Mouse (Mus musculus) 3T3-L1 (cell line): ENCODE data around the gene Jarid2.

ENCODE experiments used
- DNase-seq: peaks from one replicate; pipeline ENCODE4 v3.0.0-alpha.2; 2015; ENCODE audit warnings: low read depth, low spot score

The Jarid2 gene

DNA sequence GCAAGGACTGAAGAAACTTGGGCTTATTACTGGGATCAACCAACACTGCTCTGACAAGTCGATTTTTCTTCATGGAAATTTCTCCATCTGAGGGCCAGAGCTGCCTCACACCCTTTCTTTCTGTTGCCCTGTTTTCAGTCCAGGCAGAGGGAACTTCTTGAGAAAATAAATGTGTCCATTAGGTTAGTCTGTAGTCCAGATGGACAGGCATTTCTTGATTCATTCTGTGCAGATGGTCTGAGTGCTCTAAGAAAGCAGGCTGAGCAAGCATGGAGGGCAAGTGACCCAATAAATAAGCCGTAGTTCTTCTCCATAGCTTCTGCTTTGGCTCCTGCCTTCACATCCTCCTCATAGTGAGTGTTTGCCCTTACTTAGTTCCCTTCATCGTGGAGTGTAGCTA, 46.1 kb downstream of the Jarid2 start:
- DNase-seq = no peak

- DNase-seq = peak; percentile 68
These were observed 51.2 kb downstream of the Jarid2 start for GRCm38 (mm10) chr13:44780506-44780905.

DNA sequence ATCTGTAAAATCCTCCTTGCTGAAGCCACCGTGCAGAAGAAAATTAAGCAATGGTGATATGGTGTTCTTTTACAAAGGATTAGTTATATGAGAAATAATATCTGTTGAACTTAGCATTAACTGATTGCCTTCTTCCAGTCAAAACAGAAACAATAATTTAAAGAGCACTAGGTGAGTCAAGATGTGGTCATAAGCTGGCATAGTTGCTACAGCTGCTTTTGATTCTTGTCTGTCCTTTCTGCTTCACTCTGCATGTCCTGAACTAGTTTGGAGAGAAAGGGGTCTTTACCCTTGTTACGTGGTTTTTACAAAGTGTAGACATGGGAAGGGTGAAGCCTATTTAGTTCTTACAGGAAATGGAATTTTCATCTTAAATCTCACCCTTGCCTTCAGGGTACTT, 51.9 kb downstream of the Jarid2 start:
- DNase-seq = peak; percentile 71

DNA sequence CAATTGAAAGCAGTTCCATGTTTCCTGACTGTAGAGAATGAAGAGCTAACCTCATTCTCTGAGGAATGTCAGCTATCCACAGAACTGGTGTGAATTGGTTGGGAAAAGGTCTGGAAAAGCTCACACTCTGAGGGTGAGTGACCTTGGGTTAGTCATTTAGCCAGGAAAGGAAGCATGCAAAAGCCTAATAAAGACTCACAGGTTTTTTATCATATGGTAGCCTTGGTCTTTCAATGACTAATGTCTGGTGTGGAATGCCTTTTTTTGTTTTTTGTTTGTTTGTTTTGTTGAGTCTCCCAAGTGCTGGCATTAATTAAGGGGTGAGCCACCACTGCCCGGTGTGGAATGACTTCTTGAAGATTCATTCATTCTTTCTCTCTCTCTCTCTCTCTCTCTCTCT, 55.3 kb downstream of the Jarid2 start:
- DNase-seq = peak; percentile 58

GRCm38 (mm10) chr13:44786291-44786690, 57.0 kb downstream of the Jarid2 start:
- DNase-seq = peak; percentile 79

DNA sequence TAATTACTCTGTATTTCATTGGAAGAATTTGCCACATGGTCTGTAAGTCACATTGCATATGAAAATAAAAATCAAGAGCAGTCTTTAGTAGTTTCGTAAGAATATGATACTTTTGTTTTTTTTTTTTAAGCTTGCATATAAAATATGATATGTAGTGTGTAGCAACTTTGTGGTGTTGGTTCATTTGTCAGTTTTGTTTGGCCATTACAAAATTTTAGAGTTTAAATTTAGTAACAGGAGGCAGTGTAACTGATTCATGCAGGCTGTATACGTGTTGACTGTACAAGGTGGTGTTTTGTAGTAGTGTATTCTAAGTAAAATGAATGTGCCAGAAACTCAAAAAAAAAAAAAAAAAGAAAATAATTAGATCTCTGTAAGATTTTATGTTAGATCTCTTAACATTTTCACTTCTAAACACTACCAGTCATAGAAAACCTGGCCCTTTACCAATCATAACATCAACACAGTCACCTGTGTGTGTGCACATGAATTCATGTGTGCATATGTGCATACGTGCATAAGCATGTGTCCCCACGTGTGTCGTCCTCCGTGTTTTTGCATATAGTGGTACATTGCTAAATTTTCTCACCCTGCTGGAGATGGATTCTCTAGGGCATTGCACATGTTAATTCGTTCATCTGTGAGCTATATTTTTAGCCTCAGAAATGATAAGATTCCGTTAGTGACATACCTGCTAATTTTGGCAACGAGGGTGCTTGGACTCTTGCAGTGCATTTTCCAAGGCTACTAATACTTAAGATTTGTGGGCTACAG, 59.3 kb downstream of the Jarid2 start:
- DNase-seq = no peak

DNA sequence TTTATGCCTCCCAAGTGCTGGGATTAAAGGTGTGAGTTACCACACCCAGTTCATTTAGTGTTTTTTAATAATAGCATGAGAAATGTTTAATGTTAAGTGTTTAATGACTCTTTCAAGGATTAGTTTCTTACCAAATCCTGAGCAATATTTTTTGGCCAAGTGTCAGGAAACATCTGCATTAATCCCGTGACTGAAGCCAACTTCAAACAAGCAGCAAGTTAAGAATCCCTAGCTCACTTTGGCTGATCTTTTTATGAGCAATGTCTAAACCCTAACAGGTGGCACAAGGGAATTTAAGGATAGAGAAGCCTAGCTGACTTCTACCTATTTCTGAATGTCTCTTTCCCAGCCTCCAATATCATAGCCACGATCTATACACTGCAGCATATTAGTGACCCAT, 60.7 kb downstream of the Jarid2 start:
- no peak for DNase-seq

GRCm38 (mm10) chr13:44792361-44792892, 63.2 kb downstream of the Jarid2 start:
- DNase-seq = no peak

- no peak for DNase-seq
These were observed 66.6 kb downstream of the Jarid2 start for GRCm38 (mm10) chr13:44795891-44796290.

GRCm38 (mm10) chr13:44796775-44797174, 67.5 kb downstream of the Jarid2 start:
- no peak for DNase-seq

DNA sequence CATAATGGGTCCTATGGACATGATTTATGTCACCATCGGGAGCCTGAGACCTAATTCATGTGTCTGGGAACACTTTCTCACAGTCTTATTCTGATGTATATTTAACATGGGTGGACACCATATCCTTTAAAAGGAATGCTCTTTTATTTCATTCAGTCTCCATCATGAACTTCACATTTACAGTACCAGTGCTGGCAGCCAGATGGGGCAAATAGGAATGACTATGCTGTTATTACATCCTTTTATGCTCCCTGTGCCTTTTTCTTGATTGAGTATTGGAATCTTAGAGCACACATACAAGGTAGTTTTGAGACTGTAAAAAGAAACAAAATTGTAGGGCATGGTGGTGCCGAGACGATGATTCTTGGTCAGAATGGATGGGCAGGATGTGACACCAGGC, 69.0 kb downstream of the Jarid2 start:
- DNase-seq = no peak

GRCm38 (mm10) chr13:44799166-44799565, 69.9 kb downstream of the Jarid2 start:
- DNase-seq = no peak

DNA sequence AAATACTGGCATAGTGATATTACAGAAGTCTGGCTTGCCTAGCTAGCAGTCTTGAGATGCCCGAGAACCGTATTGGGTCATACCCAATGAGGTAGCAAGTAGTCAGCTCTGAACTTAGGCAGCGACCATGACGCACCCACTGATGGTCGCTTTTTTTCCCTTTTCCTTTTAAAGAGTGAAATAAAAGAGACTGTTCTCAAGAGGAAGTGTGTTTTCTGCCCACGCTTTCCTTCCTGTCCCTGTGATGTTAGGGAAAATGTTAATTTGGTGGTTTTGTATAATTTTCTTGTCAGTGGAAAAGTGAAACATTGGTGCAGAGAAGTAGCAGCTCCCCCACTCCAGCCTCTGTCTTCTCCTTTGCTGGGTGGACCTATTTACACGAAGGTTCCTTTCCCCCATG, 70.8 kb downstream of the Jarid2 start:
- DNase-seq = no peak

DNA sequence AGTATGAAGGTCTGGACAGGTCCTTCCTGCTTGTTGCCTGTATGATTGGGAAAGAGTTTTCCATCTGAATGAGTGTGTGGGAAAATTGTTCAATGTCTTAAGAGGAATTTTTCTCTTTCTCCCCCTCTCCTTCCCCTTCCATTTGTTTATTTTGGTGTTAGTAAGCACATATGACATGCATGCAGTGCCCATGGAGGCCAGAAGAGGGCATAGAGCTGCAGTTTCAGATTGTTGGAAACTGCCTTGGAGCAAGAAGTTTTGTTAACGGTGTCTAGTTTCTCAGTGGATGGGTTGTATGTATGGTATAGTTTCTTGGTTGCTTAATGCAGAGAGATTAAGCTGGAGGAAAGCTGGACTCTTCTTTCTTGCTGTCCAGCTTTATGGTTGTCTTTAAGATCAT, 75.6 kb downstream of the Jarid2 start:
- peak; percentile 62 for DNase-seq

GRCm38 (mm10) chr13:44808307-44808706, 79.0 kb downstream of the Jarid2 start:
- no peak for DNase-seq

DNA sequence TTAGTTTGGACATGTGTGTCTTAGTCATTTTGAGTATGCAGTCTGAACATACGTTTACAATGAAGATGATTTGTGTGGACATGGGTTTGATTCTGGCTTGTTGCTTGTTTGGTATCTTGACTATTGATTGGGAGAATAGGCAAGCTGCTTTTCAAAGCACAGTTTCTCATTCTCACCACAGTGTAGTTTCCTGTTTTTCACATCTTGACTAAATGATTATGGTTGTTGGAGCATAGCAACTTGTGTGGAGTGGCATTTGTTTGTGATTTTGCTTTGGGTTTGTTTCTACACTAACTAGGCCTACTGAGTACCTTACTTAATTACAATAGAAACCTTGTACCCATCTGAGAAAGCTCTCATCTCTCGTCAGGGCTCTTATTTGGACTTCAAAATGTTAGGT, 81.7 kb downstream of the Jarid2 start:
- no peak for DNase-seq

DNA sequence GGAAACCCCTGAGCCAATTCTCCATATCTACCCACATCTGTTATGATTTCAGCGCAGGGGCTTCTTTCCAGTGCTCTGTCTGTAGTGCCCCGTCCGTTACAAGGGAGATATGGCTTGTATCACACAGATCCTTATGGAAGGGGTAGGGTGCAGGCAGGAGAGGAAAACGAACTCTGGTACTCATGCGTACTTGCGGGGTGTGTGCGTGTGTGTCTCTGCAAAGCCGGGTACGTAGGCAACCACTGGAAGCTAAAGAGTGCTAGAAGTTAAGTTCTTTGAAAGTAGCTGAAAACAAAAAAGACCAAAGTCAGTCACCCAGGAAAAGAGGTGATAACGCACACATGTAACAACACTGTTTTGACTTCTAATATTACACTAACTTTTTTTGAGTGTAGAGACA, 82.3 kb downstream of the Jarid2 start:
- no peak for DNase-seq

DNA sequence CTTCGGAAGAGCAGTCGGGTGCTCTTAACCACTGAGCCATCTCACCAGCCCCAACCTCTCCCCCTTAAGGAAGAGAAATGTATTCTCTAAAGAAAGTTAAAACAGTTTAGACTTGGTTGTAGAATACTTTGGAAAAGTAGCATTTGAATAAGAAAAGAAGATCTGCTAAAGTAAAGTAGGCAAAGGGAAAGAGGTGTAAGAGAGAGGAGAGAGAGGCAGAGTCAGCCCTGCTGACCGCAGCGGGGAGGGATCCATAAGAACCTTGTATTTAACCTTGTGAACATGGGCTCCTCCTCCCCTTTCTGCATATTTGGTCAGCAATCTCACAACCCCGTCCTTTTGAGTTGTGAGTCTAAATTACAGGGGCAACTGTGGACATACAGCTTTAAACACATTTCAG, 83.1 kb downstream of the Jarid2 start:
- no peak for DNase-seq

- peak; percentile 78 for DNase-seq
These were observed 90.1 kb downstream of the Jarid2 start for GRCm38 (mm10) chr13:44819400-44819799.

GRCm38 (mm10) chr13:44822578-44822977, 93.3 kb downstream of the Jarid2 start:
- DNase-seq = no peak

GRCm38 (mm10) chr13:44828903-44829302, 99.6 kb downstream of the Jarid2 start:
- DNase-seq = no peak

DNA sequence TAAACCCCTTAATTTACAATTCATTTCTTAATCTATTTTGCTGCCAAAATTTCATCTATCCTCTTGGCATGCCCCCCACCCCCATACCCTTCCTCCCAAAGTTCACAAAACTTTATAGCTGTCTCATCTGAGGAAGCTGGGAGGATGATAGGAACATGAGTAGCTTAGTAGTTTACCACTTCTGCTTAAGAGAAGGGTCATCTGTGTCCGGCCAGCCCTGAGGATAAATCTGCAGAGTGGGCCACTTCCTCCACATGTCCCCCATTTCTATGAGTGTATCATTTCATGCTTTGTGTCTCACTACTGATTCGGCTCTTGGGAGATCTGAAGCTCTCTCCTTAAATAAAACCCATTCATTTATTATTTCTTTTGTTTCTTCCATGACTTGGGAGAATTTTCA, 102.8 kb downstream of the Jarid2 start:
- DNase-seq = no peak

GRCm38 (mm10) chr13:44832866-44833265, 103.6 kb downstream of the Jarid2 start:
- DNase-seq = peak; percentile 8

DNA sequence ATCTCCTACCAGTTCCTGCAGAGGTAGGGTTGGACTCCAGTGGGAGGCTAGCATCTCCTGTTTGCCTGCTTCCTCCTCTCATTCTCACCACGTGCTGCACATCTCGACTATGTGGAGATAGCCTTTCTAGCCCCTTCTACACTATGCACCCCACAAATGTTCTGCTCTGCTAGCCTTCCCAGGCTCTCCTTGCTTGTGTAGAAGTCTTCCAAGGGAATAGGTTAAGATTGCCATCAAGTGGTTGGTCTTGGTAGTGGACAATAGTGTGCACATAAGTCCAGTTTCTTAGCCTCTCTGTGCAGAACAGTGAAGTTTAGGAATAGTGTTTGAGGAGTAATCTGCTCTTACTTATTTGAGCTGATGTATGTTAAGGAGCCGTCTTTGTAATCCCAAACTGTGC, 104.1 kb downstream of the Jarid2 start:
- peak; percentile 70 for DNase-seq
